Mouse (Mus musculus): ENCODE data around the gene Gm29666.

- TF ChIP-seq CTCF (IDR thresholded peaks at IDR 0.05; ENCODE audit: low read depth, low read length) = no peak
- no peak for TF ChIP-seq GATA1 (IDR thresholded peaks at IDR 0.05; ENCODE audit: borderline replicate concordance, low read length)
- no peak for TF ChIP-seq POLR2AphosphoS5 (IDR thresholded peaks at IDR 0.05; ENCODE audit: insufficient replicate concordance, low read depth, low read length)
- TF ChIP-seq GATA2 (IDR thresholded peaks at IDR 0.05; ENCODE audit: borderline replicate concordance, low read depth, low read length) = no peak
- no peak for TF ChIP-seq TAL1 (conservative IDR thresholded peaks at IDR 0.05; ENCODE audit: low read depth, low read length)
Measured at GRCm38 (mm10) chr15:84965575-84966360, 45.9 kb upstream of the Gm29666 start.
